Mouse (Mus musculus): Measurements from ENCODE around the gene Aamp. TPM values are rescaled to one million over a fixed set of nuclear protein-coding genes. Genes with fewer than 3 reads are reported as not detected.

Gene Aamp
- total and polyA plus RNA-seq, 3 experiments, result 63.5 to 265 (median 127) TPM

GRCm38 (mm10) chr1:74229942-74230341 lies 54.6 kb downstream of the Aamp start:
- ATAC-seq (ENCODE audit: extremely low read depth, insufficient number of reproducible peaks, low FRiP score, poor library complexity, severe bottlenecking) (no peak), DNase-seq (ENCODE audit: low spot score) (no peak)
- Histone ChIP-seq H3K36me3 (replicated peaks) (no peaks in the 10 kb centered on the region), H3K4me3 (ENCODE audit: low read depth, low read length) (no peak overlapping the region), H3K4me1 (ENCODE audit: insufficient read depth, low read depth, low read length) (peaks cover 6% of the 10 kb centered on the region), H3K9me3 (replicated peaks) (no peaks in the 10 kb centered on the region), H3K27me3 (ENCODE audit: insufficient read depth, low read length) (peaks cover 10% of the 10 kb centered on the region)
- TF ChIP-seq TAL1 (conservative IDR thresholded peaks at IDR 0.05; ENCODE audit: low read depth, low read length) (no peak), GATA1 (IDR thresholded peaks at IDR 0.05; ENCODE audit: borderline replicate concordance, low read length) (no peak), GATA2 (IDR thresholded peaks at IDR 0.05; ENCODE audit: borderline replicate concordance, low read depth, low read length) (no peak), CTCF (IDR thresholded peaks at IDR 0.05; ENCODE audit: low read depth, low read length) (no peak), POLR2AphosphoS5 (IDR thresholded peaks at IDR 0.05; ENCODE audit: insufficient replicate concordance, low read depth, low read length) (no peak)

Other genes starting within 250 kb of the Aamp start
- gene Tns1, start 160.3 kb downstream of the Aamp start, total RNA-seq (2014; fragmentation: Nextera tagmentation), result 0.73 and 27.2 TPM in 2 replicates
- gene Tns1, start 160.3 kb downstream of the Aamp start, total RNA-seq (2017), result 1.0 and 1.7 TPM in 2 replicates
- gene Tns1, start 160.3 kb downstream of the Aamp start, polyA plus RNA-seq (2012), result 0.55 and 0.76 TPM in 2 replicates
- gene Rufy4, start 159.2 kb downstream of the Aamp start, total RNA-seq (2014; fragmentation: Nextera tagmentation), result not detected in 2 replicates
- gene Rufy4, start 159.2 kb downstream of the Aamp start, total RNA-seq (2017), result 0.05 TPM in 1 of 2 replicates, not detected in the other
- gene Rufy4, start 159.2 kb downstream of the Aamp start, polyA plus RNA-seq (2012), result not detected in 2 replicates
- gene Cxcr2, start 130.7 kb downstream of the Aamp start, total RNA-seq (2014; fragmentation: Nextera tagmentation), result not detected in 2 replicates
- gene Cxcr2, start 130.7 kb downstream of the Aamp start, total RNA-seq (2017), result 0.16 and 0.17 TPM in 2 replicates
- gene Cxcr2, start 130.7 kb downstream of the Aamp start, polyA plus RNA-seq (2012), result not detected in 2 replicates
- gene Cxcr1, start 90.1 kb downstream of the Aamp start, total RNA-seq (2014; fragmentation: Nextera tagmentation), result not detected in 2 replicates
- 0.23 and 0.71 TPM in 2 replicates for gene Cxcr1, start 90.1 kb downstream of the Aamp start, total RNA-seq (2017)
- not detected in 2 replicates for gene Cxcr1, start 90.1 kb downstream of the Aamp start, polyA plus RNA-seq (2012)
- 876 and 934 TPM in 2 replicates for gene Arpc2, start 48.7 kb downstream of the Aamp start, total RNA-seq (2014; fragmentation: Nextera tagmentation)
- 647 and 716 TPM in 2 replicates for gene Arpc2, start 48.7 kb downstream of the Aamp start, total RNA-seq (2017)
- gene Arpc2, start 48.7 kb downstream of the Aamp start, polyA plus RNA-seq (2012), result 746 and 964 TPM in 2 replicates
- not detected in 2 replicates for gene Gpbar1, start 6.2 kb downstream of the Aamp start, total RNA-seq (2014; fragmentation: Nextera tagmentation)
- gene Gpbar1, start 6.2 kb downstream of the Aamp start, total RNA-seq (2017), result 0.11 TPM in 1 of 2 replicates, not detected in the other
- not detected in 2 replicates for gene Gpbar1, start 6.2 kb downstream of the Aamp start, polyA plus RNA-seq (2012)
- 27.7 and 58.4 TPM in 2 replicates for gene Pnkd, start 192 bp upstream of the Aamp start, total RNA-seq (2014; fragmentation: Nextera tagmentation)
- 30.5 and 37.9 TPM in 2 replicates for gene Pnkd, start 192 bp upstream of the Aamp start, total RNA-seq (2017)
- gene Pnkd, start 192 bp upstream of the Aamp start, polyA plus RNA-seq (2012), result 186 and 219 TPM in 2 replicates
- 18.7 and 19.8 TPM in 2 replicates for gene Tmbim1, start 20.9 kb upstream of the Aamp start, total RNA-seq (2014; fragmentation: Nextera tagmentation)
- gene Tmbim1, start 20.9 kb upstream of the Aamp start, total RNA-seq (2017), result 19.7 and 26.0 TPM in 2 replicates
- 110 and 115 TPM in 2 replicates for gene Tmbim1, start 20.9 kb upstream of the Aamp start, polyA plus RNA-seq (2012)
- gene Catip, start 77.4 kb upstream of the Aamp start, total RNA-seq (2014; fragmentation: Nextera tagmentation), result not detected in 2 replicates
- gene Catip, start 77.4 kb upstream of the Aamp start, total RNA-seq (2017), result 0.27 TPM in 1 of 2 replicates, not detected in the other
- gene Catip, start 77.4 kb upstream of the Aamp start, polyA plus RNA-seq (2012), result not detected in 2 replicates
- gene Slc11a1, start 90.5 kb upstream of the Aamp start, total RNA-seq (2014; fragmentation: Nextera tagmentation), result not detected in 2 replicates
- 0.23 and 0.60 TPM in 2 replicates for gene Slc11a1, start 90.5 kb upstream of the Aamp start, total RNA-seq (2017)
- not detected in 2 replicates for gene Slc11a1, start 90.5 kb upstream of the Aamp start, polyA plus RNA-seq (2012)
- gene Ctdsp1, start 106.8 kb upstream of the Aamp start, total RNA-seq (2014; fragmentation: Nextera tagmentation), result 154 and 171 TPM in 2 replicates
- gene Ctdsp1, start 106.8 kb upstream of the Aamp start, total RNA-seq (2017), result 64.6 and 66.4 TPM in 2 replicates
- 272 and 321 TPM in 2 replicates for gene Ctdsp1, start 106.8 kb upstream of the Aamp start, polyA plus RNA-seq (2012)
- gene Vil1, start 124.6 kb upstream of the Aamp start, total RNA-seq (2014; fragmentation: Nextera tagmentation), result 0.29 and 0.68 TPM in 2 replicates
- gene Vil1, start 124.6 kb upstream of the Aamp start, total RNA-seq (2017), result 0.29 and 1.1 TPM in 2 replicates
- 0.11 and 0.35 TPM in 2 replicates for gene Vil1, start 124.6 kb upstream of the Aamp start, polyA plus RNA-seq (2012)
- 158 and 183 TPM in 2 replicates for gene Cnot9, start 221.3 kb upstream of the Aamp start, total RNA-seq (2014; fragmentation: Nextera tagmentation)
- gene Cnot9, start 221.3 kb upstream of the Aamp start, total RNA-seq (2017), result 87.5 and 89.6 TPM in 2 replicates
- gene Cnot9, start 221.3 kb upstream of the Aamp start, polyA plus RNA-seq (2012), result 35.9 and 37.1 TPM in 2 replicates

All from G1E (cell line).